Mouse (Mus musculus) cerebellum, adult 11-12 months (tissue): Measurements from ENCODE around the gene Lypd6b.

Source experiments
- DNase-seq: peaks from one replicate; pipeline ENCODE4 v3.0.0; 2022

Lypd6b gene

DNA sequence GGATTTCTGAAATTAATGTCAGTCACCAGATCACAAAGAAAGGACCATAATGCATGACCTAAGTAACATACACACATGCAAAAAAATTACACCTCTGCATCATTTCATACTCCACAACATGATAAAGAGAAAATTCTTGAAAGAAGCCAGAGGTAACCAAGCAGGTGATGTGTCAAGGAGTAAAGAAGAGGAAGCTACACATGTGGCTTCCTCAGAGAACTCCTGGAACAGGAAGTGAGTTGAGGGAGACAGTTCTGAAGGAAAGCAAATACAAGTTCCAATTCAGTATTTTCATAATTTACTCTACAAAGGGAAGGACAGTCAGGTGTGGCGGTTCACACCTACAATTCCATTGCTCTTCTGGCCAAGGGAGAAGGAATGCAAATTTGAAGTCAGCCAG, 93.5 kb downstream of the Lypd6b start:
- no peak for DNase-seq

DNA sequence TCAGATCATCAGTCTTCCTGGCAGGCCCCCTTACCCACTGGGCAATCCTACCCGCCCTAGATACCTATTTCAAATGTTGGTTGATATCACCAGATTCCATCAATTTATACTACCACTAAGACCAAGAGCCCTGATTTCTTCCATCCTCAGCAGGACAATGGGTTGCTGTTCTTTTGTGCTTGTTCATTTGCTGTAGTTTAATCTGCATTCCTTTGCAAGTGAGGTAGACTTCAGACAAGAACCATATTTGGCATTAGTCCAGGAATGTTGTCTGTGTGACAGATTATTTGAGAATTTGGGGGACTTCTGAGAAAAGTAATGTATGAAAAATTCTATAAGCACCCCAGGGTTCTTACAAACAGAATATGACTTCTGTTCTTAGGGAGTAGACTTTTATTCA, 95.0 kb downstream of the Lypd6b start:
- no peak for DNase-seq

GRCm38 (mm10) chr2:49883990-49884389, 96.5 kb downstream of the Lypd6b start:
- no peak for DNase-seq

DNA sequence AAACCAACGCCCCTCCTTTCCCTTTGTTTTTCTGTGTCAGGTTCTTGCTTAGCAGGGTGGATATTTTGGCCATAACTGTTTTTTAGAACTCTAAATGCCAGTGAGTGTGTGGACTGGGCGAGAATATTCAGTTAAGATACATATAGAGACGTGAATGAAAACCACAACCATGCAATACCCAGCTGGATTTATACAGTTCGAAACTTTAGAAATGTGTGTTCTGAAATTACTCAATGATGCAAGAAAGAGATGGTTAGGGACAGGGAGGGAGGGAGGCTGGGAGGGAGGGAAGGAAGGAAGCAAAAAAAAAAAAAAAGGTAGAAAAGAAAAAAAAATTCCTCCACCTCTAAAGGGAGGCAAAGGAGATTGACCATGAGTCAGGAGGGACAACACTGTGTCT, 98.7 kb downstream of the Lypd6b start:
- DNase-seq = no peak

DNA sequence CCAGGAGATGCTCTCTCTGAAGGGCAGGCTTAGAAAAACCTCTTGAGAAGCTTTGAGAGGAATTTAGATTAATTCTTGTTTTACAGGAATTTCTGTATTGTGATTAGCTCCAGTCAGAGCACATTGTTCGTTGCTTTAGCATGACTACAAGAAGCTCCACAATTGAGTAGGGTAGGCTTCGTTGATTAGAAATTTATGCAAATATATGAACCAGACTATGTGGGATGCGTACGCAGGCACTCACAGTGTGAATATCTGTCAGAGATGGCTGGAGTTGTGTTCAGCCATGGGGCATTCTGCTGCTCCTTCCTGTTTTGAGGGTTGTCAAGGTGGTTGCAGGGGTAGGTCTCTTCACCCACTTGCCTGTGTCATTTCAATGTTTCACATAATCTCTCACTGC, 100.9 kb downstream of the Lypd6b start:
- DNase-seq = no peak

GRCm38 (mm10) chr2:49890727-49891126, 103.2 kb downstream of the Lypd6b start:
- no peak for DNase-seq

DNA sequence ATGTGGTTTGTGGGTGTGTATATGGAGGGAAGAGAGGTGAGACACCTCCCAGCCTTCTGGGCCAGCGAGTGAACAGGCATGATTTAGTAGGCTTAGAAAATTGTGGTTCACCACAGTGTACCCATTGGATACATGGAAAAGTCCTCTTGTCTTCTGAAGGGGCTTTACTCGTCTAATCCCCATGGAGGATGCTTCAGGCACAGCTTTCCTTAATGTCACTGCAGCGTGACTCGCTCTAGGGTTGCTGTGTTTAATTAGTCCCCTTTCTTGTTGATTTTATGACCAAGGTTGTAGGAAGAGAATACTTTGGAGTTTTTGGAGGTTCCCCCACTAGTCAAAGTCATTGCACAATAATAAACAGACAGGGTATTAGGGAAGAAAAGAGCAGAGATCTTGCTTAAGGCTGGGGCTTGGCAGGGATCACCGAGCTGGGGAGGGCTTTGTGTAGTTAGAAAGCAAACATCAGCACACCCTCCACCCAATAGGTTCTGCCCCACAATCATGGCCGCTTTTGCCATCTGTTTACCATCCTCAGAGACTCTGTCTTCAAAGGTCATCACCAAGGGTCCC, 122.4 kb downstream of the Lypd6b start:
- no peak for DNase-seq

GRCm38 (mm10) chr2:49911296-49912034, 124.0 kb downstream of the Lypd6b start:
- no peak for DNase-seq

DNA sequence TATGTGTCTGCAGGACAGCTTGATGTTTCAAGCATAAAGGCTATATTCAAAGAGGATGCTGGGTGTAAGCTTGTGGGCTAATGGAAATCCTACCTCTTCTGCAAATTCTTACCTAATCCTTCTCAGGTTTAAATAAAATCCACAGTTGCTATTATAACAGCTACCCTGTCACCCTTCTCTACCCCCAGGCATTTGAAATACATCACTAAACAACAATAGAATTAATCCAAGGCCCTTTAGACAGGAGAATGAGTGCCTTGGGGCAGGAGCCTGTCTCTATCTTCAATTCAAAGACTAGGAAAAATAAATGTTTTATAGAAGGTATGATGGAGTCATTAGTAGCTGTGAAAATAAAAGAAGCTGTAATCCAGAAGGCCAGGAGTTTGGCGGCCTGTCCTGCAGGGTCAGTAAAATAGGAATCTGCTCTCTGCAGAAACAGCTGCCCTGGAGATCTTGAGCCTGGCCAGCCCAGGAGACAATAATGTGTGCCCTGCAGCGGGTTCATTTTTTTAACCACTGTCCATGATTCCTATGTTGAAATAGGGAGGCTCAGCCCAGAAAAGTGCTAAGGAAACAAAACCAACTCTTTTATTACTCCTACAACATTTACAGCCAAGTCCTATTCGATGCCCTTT, 124.9 kb downstream of the Lypd6b start:
- DNase-seq = no peak

DNA sequence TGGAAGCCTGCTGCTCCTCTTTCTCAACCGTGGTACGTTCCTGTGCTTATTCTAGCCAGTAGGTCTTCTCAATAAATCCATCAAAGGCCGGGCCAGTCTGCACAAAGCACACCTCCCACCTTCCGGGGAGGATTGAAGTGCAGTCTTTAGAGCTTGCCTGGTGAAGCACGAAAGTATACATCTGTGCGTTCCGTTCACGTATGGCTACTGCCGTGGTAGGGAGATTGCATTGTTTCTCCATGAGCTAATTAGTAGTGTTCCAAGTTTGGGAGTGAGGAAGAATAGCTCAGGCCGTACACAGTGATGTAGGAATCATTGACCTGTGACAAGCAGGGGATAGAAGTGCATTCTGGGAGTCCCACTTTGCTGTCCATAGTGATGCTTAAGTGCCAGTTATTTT, 130.0 kb downstream of the Lypd6b start:
- DNase-seq = no peak

DNA sequence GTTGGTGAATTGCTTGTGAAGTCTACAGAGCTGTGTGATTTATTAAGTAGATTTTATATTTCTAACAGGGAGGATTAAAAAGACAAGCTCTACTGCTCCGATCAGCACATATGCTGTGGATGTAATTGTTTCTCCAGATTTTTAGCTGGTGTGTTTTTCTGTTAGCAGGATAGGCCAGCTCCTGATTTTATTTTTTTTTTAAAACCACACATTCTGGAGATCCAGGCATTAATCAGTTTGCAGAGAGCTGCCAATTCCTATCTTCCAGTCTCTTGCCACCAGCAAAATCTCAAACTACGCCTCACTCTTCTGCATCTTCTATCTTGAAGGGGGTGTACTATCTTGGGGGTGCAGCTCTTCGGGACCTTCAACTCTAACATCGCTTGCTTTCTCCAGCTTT, 130.6 kb downstream of the Lypd6b start:
- DNase-seq = no peak

DNA sequence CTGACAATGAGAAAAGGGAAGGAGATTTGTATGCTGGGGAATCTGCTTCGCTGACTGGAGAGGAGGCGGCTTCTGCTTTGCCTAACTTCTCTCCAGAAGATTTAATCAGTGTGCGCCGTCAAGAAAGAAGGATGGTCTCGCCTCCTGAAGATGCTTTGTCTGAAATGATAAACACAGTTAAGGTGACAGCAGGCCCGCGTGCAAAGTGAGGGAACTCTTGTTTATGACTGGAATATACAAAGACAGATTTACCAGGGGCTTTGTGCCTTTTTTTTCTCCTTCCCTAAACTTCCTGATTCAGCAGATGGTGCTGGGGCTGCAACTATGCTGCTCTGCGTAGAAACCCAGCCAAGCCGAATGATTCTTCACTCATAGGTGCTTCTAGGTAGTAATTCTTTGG, 131.2 kb downstream of the Lypd6b start:
- DNase-seq = no peak

DNA sequence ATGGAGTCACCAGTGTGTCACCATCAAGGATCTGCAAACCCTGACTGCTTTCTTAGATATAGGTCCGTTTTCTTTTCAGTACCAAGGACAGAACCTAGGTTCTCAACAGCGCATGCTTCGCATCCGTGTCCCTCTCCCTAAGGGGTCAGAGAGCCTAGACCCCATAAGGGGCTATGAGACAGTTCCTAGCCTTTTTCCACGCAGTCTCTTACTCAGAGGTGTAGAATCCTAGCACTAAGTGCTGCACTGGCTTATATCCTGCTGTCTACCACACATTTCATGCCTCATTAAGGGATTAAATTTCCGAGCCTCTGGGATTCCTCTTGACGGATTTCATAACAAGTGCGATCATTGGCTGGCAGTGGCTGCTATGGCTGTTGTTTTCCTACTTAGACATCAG, 134.5 kb downstream of the Lypd6b start:
- no peak for DNase-seq

DNA sequence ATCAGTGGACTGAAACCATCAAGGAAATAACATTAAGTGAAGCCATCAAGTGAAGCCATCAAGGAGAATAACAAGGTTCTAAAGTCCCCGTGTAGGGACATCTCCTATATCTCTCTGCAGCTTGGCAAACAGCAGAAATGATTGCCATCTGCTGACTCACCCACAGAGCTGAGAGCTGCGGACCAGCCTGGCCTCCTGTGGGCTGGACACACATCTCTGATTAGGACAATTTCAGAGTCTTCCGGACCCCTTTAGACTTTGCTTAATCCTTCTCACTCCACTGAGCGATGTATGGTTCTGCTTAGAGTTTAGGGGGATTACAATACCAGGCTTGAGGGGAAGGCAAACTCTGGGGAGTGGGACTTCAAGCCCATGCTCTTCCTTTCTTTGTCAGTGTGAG, 135.3 kb downstream of the Lypd6b start:
- no peak for DNase-seq

- DNase-seq = no peak
These were observed 138.7 kb downstream of the Lypd6b start for GRCm38 (mm10) chr2:49926186-49926585.

DNA sequence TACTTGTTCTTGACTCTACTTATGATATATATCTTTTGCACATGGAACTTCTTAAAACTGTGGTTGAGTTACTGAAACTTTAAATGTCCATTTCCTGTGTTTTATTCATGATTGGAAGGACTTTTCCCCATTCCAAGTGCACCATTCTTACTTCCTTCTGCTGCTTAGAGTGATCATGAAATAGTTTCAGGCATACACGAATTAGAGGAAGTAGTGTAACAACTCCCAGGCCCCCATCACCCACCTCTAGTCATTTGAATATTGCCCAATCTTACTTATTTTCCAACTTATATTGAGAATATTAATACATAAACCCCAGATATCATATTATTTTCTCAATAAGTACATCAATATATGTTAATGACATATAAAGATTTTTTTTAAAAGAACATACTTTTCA, 139.9 kb downstream of the Lypd6b start:
- DNase-seq = no peak

DNA sequence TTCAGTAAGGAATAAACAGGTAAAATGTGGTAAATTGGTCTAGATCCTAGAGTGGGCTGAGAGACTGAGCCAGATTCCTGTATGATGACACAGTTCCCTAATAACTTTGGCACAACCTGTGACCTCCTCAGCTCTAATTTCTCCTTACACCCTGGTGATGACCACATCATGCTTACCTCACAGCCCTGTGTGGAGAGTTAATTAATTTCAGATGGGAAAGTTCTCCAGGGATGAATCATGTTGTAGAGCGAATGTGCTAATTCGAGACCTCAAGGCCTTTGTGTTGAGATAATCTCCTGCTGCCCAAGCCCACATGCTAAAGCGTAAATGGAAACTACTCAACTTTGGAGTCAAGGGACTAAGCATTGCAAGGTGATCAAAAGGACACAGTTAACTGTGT, 142.4 kb downstream of the Lypd6b start:
- no peak for DNase-seq

DNA sequence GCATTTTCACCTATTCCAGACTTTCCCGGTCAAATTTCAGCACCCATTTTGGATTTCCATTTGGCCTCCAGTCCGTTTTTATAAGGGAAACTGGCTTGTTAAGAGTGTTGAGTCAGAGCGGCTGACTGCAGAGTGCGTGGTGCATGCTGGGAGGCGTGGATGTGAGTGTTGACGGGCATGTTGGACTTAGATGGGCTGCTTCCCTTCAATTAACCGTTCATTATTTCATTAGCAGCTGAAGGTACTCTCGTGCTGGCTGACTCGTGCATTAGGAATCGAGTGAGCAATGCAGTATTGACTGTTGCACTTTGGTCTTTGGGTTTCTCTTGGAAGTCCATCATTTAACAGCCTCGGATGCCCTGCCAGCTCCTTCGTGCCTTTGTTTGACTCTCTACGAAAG, 150.1 kb downstream of the Lypd6b start:
- DNase-seq = no peak

- no peak for DNase-seq
These were observed 150.8 kb downstream of the Lypd6b start for GRCm38 (mm10) chr2:49938246-49938645.

DNA sequence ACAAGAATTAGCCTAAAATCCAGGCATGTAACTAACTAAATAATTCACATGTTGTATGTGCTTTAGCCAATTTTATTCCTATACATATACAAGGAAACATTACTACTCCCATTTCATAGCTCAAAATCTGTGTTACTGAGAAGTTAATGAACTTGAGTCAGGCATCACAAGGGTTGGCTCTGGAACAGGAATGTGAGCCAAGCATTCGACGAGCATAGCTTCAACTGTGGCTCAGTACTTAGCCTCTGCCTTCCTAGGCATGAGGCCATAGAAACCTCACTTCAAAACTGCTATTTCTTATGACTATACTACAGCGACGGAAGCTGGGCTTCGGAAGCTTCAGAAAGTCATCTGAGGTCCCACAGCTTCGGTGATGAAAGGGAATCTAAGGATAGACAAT, 152.9 kb downstream of the Lypd6b start:
- no peak for DNase-seq

- DNase-seq = no peak
These were observed 154.6 kb downstream of the Lypd6b start for GRCm38 (mm10) chr2:49942100-49942499.

GRCm38 (mm10) chr2:49951681-49952080, 164.2 kb downstream of the Lypd6b start:
- no peak for DNase-seq

DNA sequence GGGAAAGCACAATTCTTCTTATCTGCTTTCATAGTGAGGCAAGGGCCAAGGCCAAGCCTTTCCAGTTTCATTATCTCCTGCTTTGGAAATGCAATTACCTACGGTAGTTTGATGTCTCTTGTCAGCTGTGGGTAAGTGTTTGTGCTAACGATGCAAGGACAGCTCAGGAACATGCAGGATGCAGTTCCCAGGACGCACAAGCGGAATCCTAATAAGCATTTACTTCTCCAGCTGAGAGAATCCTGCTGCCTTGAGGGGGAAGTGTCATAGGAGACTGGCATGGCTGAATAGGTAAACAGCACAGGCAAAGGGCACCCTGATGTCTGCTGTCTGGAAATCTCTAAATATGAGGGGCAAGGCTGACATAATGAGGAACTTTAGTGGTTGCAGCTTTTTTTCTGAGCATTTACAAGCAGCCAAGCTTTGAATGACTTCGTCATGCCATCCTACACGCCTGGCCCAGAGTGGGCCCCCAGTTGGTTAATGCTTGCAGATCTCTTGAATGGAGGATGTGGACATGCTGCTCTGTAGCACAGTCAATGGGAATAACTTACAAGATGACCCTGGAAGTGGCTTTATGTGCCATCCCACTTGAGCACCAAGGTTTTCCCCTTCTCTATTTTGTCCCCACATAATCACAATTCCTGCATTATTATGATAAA, 165.3 kb downstream of the Lypd6b start:
- DNase-seq = no peak

DNA sequence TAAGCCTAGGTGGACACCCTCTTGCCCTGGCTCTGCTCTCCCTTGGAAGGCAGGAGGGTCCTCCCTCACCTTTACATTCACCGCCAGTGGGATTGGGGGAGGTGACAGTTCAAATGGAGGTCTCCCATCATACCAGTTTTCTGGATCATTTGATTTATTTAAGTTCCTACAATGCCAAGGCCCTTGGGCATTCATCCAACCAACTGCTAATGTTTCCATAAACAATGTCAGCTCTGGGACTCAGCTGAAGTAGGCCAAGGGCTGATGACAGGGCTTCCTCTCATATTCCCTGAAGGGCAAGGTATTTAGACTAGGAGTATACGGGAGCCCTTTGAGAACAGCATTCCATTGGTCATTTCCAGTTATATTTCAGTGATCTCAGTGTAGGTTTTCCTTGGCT, 170.0 kb downstream of the Lypd6b start:
- no peak for DNase-seq
